Mouse (Mus musculus) left cerebral cortex, postnatal 14 days (tissue): ENCODE measurements at regions not wholly inside any gene's neighbourhood (a gene's known extent, or its start where the extent isn't known, plus 50 kb on each side); places are given as distances from the start of the nearest gene placed in this dataset.
"Not testable (repeated sequence)": the region's sequence is repeated elsewhere in the genome, so short reads cannot be mapped to it uniquely, and the experiment has no call there.

Source experiments
- DNase-seq, 2 experiments: peaks; one replicate each; pipeline ENCODE4 v3.0.0; 2021 to 2022; ENCODE audit warnings: low spot score in 2 of 2, mixed read lengths in 1 of 2
- intact Hi-C: fragments of 180-260 bp; cut with DNase I; formaldehyde crosslinking; loops from one replicate; pipeline ENCODE4 v1.15.1; 2025

DNA sequence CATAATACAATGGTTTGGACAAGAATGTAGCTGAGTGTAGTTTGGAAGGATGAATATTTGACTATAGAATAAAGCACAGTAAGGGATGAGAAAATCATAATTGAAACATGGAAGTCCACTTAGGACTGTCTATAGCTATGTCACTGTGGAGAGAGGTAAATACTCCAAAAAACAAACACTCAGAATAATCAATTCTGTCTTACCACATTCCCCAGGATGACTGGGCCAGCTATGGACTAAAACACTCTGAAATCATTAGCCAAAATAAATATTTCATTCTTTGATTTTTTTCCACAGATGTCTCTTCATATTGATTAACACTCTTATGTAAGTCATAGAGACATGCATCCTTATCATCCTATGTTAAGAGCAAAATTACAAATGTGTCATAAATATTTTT, 274.1 kb upstream of the Klf6 start:
- no peak for DNase-seq
- intact Hi-C loops = no loop called here

DNA sequence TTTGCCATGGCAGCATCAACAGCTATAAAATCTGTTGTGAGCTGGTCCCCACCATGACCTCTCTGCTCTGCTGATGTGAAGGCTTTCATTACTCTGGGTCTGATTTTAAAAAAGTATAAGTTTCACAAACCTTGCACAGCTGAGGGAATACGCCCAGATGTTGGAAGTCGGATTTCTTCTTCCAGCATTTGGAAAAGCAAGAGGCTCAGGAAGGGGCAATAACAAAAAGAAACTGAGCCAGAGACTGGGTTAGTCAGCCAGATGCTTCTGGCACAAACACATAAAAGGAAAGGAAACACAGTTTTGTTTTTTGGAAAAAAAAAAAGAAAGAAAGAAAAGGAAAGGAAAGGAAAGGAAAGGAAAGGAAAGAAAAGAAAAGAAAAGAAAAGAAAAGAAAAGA, 270.0 kb upstream of the Klf6 start:
- no peak for DNase-seq
- intact Hi-C loops = no loop called here

DNA sequence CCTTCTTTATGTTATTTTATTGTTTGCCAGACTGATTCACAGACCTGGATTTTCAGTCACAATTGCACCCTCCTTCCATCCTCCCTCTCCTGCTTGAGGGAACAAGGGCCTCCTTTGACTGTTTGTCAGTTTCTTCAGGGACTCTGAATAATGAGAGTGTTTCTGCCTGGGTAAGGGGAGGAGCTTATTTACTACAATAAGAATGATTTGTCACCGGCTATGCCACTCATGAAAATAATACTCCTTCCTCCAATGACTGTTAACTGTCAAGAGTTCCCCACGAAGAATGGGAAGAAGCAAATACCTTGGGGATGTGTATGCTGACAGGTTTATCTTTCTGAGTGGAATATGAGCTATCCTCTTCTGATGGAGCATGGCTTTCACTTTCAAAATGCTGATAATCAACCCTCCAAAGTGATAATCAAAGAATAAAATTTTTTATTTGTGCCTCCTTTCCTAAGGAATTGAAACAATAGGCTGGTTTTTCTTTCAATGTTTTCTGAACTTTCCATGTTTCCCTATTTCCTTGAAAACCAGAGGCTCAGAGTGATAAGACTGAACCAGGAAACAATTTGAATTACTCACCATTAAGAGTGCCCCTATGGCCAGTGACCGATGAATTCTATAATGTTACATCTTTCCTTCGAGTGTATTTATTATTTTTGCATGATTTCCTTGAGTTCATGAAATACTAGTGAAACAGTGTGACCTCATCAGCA, 269.3 kb upstream of the Klf6 start:
- intact Hi-C loops = no loop called here
- DNase-seq = no peak

DNA sequence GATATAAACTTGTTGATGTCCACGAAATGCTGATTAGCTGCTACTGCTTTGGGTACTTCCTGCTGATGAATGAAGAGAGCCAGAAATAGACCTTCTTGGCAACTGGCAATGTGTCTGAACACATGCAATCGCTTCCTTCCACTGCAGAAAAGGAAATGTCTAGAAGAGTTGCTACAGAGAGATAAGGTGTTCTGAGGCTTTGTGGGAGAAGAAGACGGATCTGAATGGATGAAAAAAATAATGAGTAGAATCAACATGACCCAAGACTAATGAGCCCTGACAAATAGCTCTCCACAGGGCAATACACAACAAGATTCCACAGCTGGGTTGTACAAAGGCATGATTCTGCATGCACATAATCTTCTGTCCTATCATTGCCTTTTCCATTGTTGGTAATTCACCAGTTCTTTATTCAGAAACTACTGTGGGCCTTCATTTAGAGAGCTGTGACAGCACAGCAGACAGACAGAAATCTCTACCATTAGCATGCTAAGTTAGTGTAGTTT, 268.7 kb upstream of the Klf6 start:
- intact Hi-C loops = no loop called here
- DNase-seq = peak in 1 of 2 experiments; percentile 25

DNA sequence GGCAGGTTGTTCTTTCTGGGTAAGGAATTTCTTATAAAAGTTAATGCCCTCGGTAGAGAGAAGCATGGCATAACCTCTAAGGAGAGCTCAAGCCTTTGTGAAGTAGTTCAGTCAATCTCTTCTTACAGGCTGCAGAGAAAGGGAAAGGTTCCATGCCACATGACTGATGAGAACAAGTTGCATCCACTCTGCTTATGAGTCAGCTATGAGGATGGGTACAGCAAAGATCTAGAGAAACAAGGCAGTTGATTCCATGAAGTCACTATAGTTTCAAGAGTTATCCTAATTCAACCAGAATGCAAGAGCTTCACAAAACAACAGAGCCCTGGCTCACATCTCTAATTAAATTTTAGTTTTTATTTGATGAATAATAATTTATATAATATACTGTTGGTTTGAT, 259.6 kb upstream of the Klf6 start:
- DNase-seq = no peak
- intact Hi-C loops = no loop called here

DNA sequence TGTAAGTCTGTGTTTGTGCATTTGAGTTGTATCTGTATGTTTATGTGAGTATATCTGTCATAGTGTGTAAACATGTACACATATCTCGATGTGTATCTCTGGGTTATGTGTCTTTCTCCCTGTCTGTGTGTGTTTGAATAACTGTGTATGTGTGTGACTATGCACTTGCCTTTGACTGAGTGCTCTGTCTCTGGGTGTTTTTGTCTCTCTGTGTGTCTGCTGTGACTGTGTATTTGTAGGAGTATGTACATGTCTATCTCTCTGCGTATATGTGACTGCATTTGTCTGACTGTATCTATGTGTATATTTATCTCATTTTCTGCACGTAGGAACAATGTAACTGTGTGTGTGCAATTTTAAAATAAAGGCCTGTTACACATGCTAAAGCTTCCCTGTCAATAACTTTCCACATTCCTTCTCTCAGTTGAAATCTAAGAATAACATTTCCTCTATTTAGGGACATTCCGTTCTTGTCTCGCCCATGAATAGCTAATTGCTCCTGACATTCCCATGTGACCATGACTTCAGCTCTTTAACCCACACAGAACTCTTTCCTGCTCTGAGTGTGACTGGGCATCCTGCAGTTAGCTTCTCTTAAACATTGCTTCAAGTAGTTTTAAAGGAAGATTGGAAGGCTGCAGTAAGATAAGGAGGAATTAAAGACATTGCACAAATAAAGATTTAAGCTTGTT, 257.2 kb upstream of the Klf6 start:
- intact Hi-C loops = no loop called here
- peak in 1 of 2 experiments; percentile 51 for DNase-seq

DNA sequence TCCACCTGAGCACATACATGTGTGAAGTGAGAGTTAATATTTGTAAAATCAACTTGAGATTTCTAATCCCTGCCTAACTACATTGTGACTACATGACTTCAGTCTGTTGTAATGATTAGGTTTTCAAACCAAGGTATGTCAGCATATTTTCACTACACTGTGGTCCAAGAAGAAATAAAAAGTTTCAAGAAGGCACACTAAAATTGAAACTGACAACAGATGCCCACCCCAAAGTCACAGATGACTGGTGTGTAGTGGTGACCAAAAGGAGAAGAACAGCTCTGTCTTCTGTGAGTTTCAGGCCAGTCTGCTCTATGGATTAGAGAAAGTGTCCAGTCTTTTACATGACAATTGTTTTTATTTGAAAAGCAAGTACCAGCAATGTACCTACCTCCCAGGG, 255.9 kb upstream of the Klf6 start:
- DNase-seq = no peak
- intact Hi-C loops = no loop called here

DNA sequence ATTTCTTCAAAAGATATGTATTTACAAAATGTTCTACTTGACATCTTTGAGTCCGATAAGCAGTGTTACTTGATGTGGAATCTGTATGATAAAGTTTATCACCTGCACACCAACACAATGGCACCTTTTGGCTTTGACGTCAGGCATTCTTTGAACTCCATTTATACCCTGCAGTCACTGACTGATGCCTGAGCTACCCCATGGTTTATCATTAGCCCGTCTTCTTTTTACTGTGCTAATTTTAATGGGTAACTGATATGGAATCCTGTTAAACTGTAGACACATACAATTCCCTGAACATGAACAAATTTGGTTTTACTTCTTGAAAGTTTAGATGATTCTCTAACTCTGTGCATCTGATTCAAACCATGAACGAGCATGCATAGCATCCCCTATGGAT, 253.8 kb upstream of the Klf6 start:
- intact Hi-C loops = no loop called here
- DNase-seq = no peak

DNA sequence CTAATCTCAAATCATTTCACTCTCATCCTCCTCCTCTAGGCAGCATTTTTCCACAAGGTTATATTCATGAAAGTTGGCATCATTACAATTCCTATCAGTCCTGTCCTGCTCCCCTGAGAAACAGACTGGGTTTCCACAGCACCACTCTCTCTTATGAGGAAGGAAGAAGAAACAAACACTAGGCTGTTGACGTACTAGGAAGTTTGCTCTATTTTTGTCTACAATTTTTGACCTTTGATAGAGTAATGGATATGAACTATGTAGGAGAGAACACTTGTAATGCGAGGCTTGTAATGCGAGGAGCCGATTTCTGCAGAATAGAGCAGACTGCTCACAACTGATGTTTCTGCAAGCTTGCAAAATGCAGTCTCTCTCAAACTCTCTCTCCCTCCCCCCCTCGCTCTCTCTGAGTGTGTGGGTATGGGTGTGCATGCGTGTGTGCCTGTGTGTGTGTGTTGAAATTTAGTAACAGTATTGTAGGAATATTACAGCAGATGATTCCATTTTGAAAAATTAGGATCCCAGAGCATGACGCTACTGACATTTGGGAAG, 247.0 kb upstream of the Klf6 start:
- intact Hi-C loops = no loop called here
- no peak for DNase-seq

DNA sequence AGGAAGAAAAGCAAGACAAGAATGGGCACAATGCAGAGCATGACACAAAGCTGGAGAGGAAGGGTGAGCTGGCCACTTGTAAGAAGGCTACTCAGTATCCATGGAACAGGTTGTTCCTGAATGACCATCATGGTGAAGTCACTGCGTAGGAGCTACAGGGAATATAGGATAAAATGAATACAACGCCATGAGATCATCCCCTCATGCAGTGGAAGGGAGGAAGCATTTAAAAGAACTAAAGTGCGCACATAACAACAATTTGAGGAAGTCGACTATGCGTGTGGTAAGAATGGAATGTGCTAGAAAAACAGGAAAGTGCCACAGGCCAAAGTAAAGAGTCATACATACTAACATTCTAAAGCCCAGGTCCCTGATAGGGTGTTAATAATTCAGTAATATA, 246.4 kb upstream of the Klf6 start:
- intact Hi-C loops = no loop called here

DNA sequence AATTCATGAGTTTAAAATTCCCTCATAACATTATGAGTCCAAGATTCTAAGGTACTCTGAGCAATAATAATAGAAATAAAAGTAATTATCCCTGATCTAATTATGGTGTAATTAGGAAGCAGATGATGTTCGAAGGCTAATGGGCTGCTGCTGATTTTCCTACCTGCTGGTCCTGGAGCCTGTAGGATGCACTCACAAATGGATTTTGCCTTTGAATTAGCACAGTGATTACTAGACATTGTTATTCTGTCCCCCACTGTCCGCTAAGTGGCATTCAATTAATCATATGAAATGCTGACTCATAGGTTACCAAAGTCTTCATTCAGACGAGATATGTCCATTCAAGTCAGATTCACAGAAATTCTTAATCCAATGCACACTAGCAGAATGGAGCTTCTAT, 246.0 kb upstream of the Klf6 start:
- DNase-seq = no peak
- intact Hi-C loops = no loop called here

More for the DNA sequence above, 246.4 kb upstream of the Klf6 start:
- no peak for DNase-seq

DNA sequence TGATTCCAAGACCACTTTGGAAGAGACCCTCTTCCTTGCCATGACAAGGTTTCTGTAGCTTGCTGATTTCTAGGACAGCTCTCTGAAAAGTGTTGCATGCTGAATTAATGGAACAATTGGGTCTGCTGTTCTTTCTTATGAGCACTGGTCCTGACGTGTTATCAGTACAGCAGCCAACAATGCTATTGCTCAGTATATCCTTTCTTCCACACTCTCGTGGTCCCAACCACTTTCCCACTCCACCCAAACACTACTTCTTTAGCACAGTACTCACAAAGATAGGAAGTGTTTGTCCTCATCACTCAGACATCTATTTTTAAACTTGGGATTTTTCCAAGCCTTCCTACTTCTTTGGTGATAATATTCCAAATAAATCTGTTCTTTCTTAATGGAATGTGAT, 233.2 kb upstream of the Klf6 start:
- intact Hi-C loops = no loop called here
- DNase-seq = no peak

DNA sequence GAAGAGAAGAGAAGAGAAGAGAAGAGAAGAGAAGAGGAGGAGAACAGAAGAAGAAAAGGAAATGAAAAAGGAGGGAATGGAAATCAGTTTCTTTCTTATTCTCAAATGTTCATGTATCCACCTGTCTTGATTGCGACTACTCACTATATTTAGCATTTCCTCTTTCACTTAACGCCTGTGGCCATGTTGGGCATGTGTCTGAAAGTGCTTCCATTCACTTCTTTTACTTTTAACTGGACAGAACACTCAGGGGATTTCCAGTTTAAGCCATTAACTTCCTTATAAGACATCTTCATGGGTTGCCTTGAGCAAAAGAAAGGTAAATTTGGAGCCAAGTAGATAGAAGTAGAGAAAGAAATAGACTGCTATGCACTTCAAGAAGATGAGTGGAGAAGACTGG, 226.3 kb upstream of the Klf6 start:
- intact Hi-C loops = no loop called here
- DNase-seq = no peak

DNA sequence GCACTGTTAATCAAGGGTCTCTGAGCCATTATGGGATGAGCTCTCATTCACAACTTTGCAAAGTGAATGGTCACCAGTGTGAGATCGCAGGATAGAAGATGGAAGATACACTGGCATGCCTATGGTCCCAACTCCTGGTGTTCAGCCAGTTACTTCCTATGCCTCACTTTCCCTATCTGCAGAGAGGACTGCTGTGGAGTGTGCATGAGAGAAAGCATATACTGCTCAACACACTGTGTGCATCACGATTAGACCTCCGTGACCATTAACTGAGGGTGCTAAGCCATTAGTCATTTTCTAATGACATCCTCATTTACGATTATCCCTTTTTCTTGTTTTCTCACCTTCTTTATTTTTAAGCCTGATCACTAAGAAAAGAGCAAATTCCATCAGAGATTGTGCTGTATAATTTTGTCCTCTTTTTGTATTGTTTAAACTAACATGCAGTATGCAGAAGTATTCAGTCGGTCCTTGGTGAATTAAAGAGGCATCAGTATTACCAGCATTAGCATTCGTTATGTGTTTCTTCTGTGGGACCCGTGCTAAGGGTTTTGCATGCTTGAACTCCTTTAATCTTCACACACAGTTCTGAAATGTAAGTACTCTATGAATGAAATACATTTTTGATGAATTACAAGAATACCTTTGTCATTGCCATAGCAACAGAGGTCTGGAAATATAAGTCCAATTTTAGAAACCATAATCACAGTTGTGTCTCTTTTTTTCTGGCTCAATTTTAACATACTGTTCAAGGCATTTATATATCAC, 219.4 kb upstream of the Klf6 start:
- intact Hi-C loops = no loop called here
- DNase-seq = peak in 1 of 2 experiments; percentile 21

DNA sequence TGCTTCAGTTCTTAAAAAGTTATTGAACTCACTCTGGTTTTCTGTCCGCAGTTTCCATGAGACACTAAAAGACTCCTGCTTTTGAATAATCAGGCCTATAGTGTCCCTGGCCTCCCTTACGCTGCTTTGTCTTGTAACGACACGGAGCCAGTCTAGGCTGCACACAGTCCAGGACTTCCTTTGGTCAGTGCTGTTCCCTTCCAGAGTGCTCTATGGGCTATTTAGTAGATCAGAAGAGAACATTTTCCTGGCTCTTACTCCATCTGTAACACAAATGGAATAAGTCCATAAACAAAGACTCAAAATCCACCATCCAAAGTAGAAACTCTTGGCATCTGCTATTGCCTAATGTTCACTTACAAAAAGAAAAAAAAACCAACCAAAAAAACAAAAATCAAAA, 213.0 kb upstream of the Klf6 start:
- intact Hi-C loops = no loop called here
- no peak for DNase-seq

DNA sequence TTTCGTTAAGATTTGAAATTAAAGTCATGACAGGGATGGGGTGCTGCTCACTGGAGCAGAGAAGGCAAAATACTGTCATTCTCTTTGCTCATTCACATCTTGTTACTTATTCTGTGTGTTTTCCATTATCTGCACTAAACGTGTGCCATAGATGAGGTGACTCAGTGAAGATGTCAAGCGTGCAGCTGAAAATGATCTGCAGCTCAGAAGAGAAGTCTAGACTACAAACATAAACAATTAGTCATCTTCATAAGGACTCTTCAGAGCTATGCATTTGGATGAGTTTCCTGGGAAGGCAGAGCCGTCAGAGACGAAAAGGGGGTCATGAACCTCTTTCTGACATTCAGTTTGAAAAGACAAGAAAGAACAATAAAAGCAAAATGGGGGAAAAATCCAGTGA, 203.7 kb upstream of the Klf6 start:
- intact Hi-C loops = no loop called here
- no peak for DNase-seq

DNA sequence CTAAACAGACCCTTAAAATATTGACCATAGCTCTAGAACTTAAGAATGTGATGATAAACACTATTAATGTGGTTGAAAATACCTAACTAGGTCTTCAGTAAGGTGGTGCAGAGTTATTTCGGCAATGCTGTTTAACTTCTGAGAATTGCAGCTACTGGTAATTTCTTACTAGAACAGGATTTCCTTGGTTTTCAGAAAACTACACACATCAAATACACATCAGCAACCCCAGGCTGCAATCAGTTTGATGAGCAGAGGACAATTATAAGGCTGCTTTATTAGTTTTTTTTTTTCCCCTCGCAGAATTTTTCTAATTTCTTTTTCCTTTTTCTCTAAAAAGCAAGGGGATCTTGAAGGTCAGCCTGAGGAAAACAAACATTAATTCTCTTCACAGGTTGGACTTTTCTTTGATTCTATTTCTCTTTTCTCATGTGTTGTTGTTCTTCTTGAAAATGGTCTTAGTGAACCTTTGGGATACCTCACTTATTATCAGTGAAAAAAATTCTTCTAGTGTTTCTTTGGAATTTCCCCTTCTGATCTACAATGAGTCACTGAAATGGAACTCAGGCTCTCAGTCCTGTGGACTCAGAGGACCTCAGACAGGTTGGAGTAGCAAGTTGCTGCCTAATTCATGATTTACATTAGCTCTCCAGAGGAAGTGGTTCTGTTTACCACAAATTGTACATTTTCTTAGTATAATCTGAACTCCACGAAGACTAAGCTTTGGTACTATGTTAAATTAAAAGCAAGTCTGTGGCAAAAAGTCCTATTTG, 194.9 kb upstream of the Klf6 start:
- intact Hi-C loops = no loop called here
- DNase-seq = no peak

DNA sequence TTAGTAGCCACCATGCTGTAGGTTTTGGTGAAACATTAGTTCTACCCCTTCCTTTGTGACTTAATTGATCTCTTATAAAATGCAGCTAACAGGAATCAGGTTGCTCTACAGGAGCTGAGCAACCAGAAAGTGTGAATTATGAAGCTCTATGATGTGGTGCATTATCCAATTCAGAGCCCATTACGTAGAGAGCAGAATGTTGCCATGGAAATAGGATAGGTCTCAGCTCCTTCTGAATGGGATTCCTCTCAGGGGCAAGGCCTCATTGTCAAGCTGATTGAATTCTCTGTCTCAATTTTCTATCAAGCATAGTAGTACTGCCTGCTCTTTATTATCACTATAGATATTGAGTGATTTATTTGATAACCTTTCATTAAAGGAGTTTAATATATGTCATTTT, 185.6 kb upstream of the Klf6 start:
- intact Hi-C loops = no loop called here
- DNase-seq = no peak

DNA sequence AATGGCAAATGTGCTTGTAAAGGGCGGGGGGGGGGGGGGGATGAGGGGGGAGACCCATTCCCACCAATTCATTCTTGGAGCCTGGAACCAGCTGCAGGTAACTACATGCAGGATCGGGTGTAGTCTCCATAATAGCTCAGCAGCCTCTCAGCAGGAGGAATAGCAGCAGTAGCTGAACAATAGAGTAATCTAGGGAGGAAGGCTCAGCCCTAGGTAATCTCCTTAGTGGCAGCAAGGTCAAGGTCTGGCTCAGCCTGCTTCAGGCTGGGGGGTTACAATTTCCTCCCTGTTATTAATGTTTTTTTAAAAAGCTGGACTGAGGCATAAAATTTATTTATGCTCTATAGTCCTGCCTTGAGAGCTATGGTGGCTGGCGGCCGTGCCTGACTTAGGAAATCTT, 171.2 kb upstream of the Klf6 start:
- intact Hi-C loops = no loop called here
- no peak for DNase-seq

DNA sequence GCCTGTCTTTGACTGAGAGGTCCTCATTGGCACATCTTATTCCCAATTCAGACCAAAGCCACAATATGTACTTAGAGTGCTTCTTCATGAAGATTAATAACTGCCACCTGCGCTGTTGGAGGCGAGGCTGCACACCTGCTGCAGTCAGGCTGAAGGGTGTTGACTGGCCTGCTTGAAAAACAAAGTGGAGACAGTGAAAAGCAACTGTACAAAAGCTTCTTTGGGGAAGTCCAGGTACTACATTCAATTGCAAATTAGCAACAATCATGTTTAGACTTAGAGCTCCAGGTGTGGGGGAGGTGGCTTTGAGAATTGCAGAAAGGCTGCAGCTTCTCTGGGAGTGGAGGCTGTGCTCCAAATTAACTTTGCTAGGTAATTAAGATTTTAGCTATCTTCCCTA, 170.6 kb upstream of the Klf6 start:
- intact Hi-C loops, DNase-seq: not testable (repeated sequence)
